Mouse (Mus musculus): ENCODE data around the gene Gm20604. TPM values are rescaled to one million over a fixed set of nuclear protein-coding genes. Genes with fewer than 3 reads are reported as not detected.

The Gm20604 gene
- polyA plus RNA-seq, 1 experiment, result 31.3 TPM

DNA sequence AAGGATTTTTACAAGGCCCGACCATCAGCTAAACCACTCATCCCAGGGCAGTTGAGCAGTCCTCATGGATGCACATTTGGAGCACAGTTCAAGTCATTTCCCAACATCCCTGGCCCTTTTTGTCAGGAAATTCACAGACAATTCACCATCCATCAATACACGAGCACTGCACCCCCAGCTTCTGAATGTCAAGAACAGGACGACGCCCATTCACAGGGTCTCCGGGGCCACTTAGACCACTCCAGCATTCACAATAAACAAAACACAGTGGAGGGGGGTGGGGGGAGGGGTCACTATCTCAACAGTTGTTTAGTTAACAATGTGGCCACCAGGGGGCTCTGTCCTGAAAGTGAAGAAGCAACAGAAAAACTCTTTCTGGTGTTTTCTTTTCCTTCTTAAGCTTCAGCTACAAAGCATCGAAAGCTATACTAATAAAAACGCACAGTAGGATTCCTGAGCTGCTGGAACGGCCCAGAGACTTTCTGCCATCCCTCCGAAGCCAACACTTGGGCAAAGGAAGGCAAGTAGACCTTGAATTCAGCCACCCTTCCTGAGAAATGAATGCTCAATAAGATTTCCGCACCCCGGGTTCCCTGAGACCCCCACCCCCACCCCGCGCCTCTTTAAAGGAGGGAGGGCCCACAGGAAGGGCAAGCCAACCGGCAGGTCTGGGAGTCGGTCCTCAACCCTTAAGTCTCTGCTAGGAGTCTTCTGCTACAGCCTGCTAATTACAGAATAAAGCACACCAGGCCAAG lies 55.9 kb downstream of the Gm20604 start:
- Histone ChIP-seq H3K4me3 (ENCODE audit: control insufficient read depth, low read depth, low read length) (peak overlapping the region; percentile 95), H3K27me3 (ENCODE audit: control insufficient read depth, insufficient read depth, low read length) (no peaks in the 10 kb centered on the region), H3K27ac (ENCODE audit: control insufficient read depth, insufficient read depth, low read depth, low read length) (no peak overlapping the region), H3K36me3 (ENCODE audit: control insufficient read depth, insufficient read depth, low read length) (no peaks in the 10 kb centered on the region), H3K4me1 (ENCODE audit: control insufficient read depth, insufficient read depth, low read length) (peaks cover 37% of the 10 kb centered on the region)
- TF ChIP-seq CTCF (IDR thresholded peaks at IDR 0.05; ENCODE audit: control insufficient read depth, insufficient read depth, insufficient replicate concordance, low read depth, low read length) (peak; percentile 25; the same call in 1 of the 2 replicates), POLR2A (IDR thresholded peaks at IDR 0.05; ENCODE audit: control insufficient read depth, low read depth, low read length) (no peak)

GRCm38 (mm10) chr12:102701691-102702207 lies 56.7 kb downstream of the Gm20604 start:
- peaks cover 40% of the 10 kb centered on the region for H3K4me1 ChIP-seq (ENCODE audit: control insufficient read depth, insufficient read depth, low read length)
- no peak overlapping the region for H3K4me3 ChIP-seq (ENCODE audit: control insufficient read depth, low read depth, low read length)
- no peaks in the 10 kb centered on the region for H3K27me3 ChIP-seq (ENCODE audit: control insufficient read depth, insufficient read depth, low read length)
- no peak overlapping the region for H3K27ac ChIP-seq (ENCODE audit: control insufficient read depth, insufficient read depth, low read depth, low read length)
- H3K36me3 ChIP-seq (ENCODE audit: control insufficient read depth, insufficient read depth, low read length), result no peaks in the 10 kb centered on the region
- TF ChIP-seq POLR2A (IDR thresholded peaks at IDR 0.05; ENCODE audit: control insufficient read depth, low read depth, low read length) (no peak), CTCF (IDR thresholded peaks at IDR 0.05; ENCODE audit: control insufficient read depth, insufficient read depth, insufficient replicate concordance, low read depth, low read length) (no peak)

GRCm38 (mm10) chr12:102700453-102700852 lies 58.0 kb downstream of the Gm20604 start:
- H3K27me3 ChIP-seq (ENCODE audit: control insufficient read depth, insufficient read depth, low read length), result no peaks in the 10 kb centered on the region
- no peak overlapping the region for H3K4me3 ChIP-seq (ENCODE audit: control insufficient read depth, low read depth, low read length)
- H3K36me3 ChIP-seq (ENCODE audit: control insufficient read depth, insufficient read depth, low read length), result no peaks in the 10 kb centered on the region
- H3K27ac ChIP-seq (ENCODE audit: control insufficient read depth, insufficient read depth, low read depth, low read length), result no peak overlapping the region
- H3K4me1 ChIP-seq (ENCODE audit: control insufficient read depth, insufficient read depth, low read length), result peaks cover 45% of the 10 kb centered on the region
- TF ChIP-seq POLR2A (IDR thresholded peaks at IDR 0.05; ENCODE audit: control insufficient read depth, low read depth, low read length), result no peak
- TF ChIP-seq CTCF (IDR thresholded peaks at IDR 0.05; ENCODE audit: control insufficient read depth, insufficient read depth, insufficient replicate concordance, low read depth, low read length), result no peak

DNA sequence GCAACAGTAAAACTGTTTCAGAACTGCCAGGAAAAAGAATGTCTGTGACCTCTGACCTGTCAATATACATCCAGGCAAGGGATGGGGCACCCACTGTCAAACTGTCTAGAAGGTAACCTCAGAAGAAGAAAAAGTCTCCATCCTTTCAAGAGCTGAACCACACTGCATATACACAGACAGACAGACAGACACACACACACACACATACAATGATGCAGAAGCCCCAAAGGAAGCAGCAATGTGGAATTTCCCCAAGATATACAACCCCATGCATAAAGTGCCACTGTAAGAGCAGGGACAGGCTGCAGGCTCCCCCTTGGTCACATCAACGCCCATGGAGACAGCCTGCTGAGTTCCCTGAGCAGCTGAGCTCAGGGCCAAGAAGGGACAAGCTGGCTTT lies 59.3 kb downstream of the Gm20604 start:
- Histone ChIP-seq H3K36me3 (ENCODE audit: control insufficient read depth, insufficient read depth, low read length) (no peaks in the 10 kb centered on the region), H3K4me1 (ENCODE audit: control insufficient read depth, insufficient read depth, low read length) (peaks cover 37% of the 10 kb centered on the region), H3K27ac (ENCODE audit: control insufficient read depth, insufficient read depth, low read depth, low read length) (no peak overlapping the region), H3K27me3 (ENCODE audit: control insufficient read depth, insufficient read depth, low read length) (no peaks in the 10 kb centered on the region), H3K4me3 (ENCODE audit: control insufficient read depth, low read depth, low read length) (no peak overlapping the region)
- no peak for TF ChIP-seq POLR2A (IDR thresholded peaks at IDR 0.05; ENCODE audit: control insufficient read depth, low read depth, low read length)
- TF ChIP-seq CTCF (IDR thresholded peaks at IDR 0.05; ENCODE audit: control insufficient read depth, insufficient read depth, insufficient replicate concordance, low read depth, low read length), result no peak

GRCm38 (mm10) chr12:102698089-102698684 lies 60.3 kb downstream of the Gm20604 start:
- Histone ChIP-seq H3K27ac (ENCODE audit: control insufficient read depth, insufficient read depth, low read depth, low read length) (no peak overlapping the region), H3K36me3 (ENCODE audit: control insufficient read depth, insufficient read depth, low read length) (no peaks in the 10 kb centered on the region), H3K4me1 (ENCODE audit: control insufficient read depth, insufficient read depth, low read length) (peaks cover 28% of the 10 kb centered on the region), H3K27me3 (ENCODE audit: control insufficient read depth, insufficient read depth, low read length) (no peaks in the 10 kb centered on the region), H3K4me3 (ENCODE audit: control insufficient read depth, low read depth, low read length) (no peak overlapping the region)
- no peak for TF ChIP-seq POLR2A (IDR thresholded peaks at IDR 0.05; ENCODE audit: control insufficient read depth, low read depth, low read length)

- H3K36me3 ChIP-seq (ENCODE audit: control insufficient read depth, insufficient read depth, low read length), result no peaks in the 10 kb centered on the region
- TF ChIP-seq POLR2A (IDR thresholded peaks at IDR 0.05; ENCODE audit: control insufficient read depth, low read depth, low read length) (no peak), CTCF (IDR thresholded peaks at IDR 0.05; ENCODE audit: control insufficient read depth, insufficient read depth, insufficient replicate concordance, low read depth, low read length) (no peak)
- no peaks in the 10 kb centered on the region for H3K27me3 ChIP-seq (ENCODE audit: control insufficient read depth, insufficient read depth, low read length)
- H3K4me1 ChIP-seq (ENCODE audit: control insufficient read depth, insufficient read depth, low read length), result peaks cover 20% of the 10 kb centered on the region
- H3K27ac ChIP-seq (ENCODE audit: control insufficient read depth, insufficient read depth, low read depth, low read length), result no peak overlapping the region
- no peak overlapping the region for H3K4me3 ChIP-seq (ENCODE audit: control insufficient read depth, low read depth, low read length)
Observed at GRCm38 (mm10) chr12:102697381-102697780, 61.1 kb downstream of the Gm20604 start.

GRCm38 (mm10) chr12:102696635-102697354 lies 61.7 kb downstream of the Gm20604 start:
- no peak overlapping the region for H3K4me3 ChIP-seq (ENCODE audit: control insufficient read depth, low read depth, low read length)
- H3K27me3 ChIP-seq (ENCODE audit: control insufficient read depth, insufficient read depth, low read length), result no peaks in the 10 kb centered on the region
- H3K4me1 ChIP-seq (ENCODE audit: control insufficient read depth, insufficient read depth, low read length), result peaks cover 17% of the 10 kb centered on the region
- H3K36me3 ChIP-seq (ENCODE audit: control insufficient read depth, insufficient read depth, low read length), result no peaks in the 10 kb centered on the region
- TF ChIP-seq CTCF (IDR thresholded peaks at IDR 0.05; ENCODE audit: control insufficient read depth, insufficient read depth, insufficient replicate concordance, low read depth, low read length) (no peak), POLR2A (IDR thresholded peaks at IDR 0.05; ENCODE audit: control insufficient read depth, low read depth, low read length) (no peak)
- H3K27ac ChIP-seq (ENCODE audit: control insufficient read depth, insufficient read depth, low read depth, low read length), result no peak overlapping the region
